Mouse (Mus musculus) forebrain, embryonic 10.5 days (tissue): Measurements from ENCODE around the gene Hoxb1. TPM values are rescaled to one million over a fixed set of nuclear protein-coding genes. Genes with fewer than 3 reads are reported as not detected.

Experiments used
- microRNA counts: library from miRNA; unstranded; fragments of <30 nt; microRNA quantifications from one replicate; lab custom pipeline; 2017
- microRNA-seq: library from miRNA; unstranded; fragments of <30 nt; microRNA quantifications from one replicate; pipeline ENCODE4, GENCODE M21; 2017
- polyA plus RNA-seq: library from polyadenylated mRNA; unstranded; fragments of >200 nt; fragmentation: Nextera tagmentation; extraction: Ambion mirVana; gene quantifications from 2 replicates; pipeline ENCODE4 v1.2.1, GENCODE M21; 2016

Gene Hoxb1
- polyA plus RNA-seq, 1 experiment from 2014 or later: not detected

MicroRNAs encoded within 50 kb of the gene (microRNA counts, 519-probe panel; counts per million panel counts)
- 341 counts per million, percentile 65 among the panel's probes with 10 or more counts for microRNA mmu-miR-10a (lab: Ali Mortazavi, UCI)

Small RNAs within 50 kb of the gene (microRNA-seq; reads per million reads assigned to microRNA genes)
- gene Mir10a: 142 reads per million, percentile 51 among the genes with 10 or more reads in this experiment

Other genes starting within 250 kb of the Hoxb1 start
- not detected in 2 replicates for gene Ttll6, start 232.0 kb upstream of the Hoxb1 start, polyA plus RNA-seq
- not detected in 2 replicates for gene Hoxb13, start 171.4 kb upstream of the Hoxb1 start, polyA plus RNA-seq
- gene Hoxb9, start 94.3 kb upstream of the Hoxb1 start, polyA plus RNA-seq: not detected in 2 replicates
- not detected in 2 replicates for gene Hoxb8, start 83.8 kb upstream of the Hoxb1 start, polyA plus RNA-seq
- not detected in 2 replicates for gene Hoxb7, start 79.1 kb upstream of the Hoxb1 start, polyA plus RNA-seq
- gene Hoxb6, start 73.3 kb upstream of the Hoxb1 start, polyA plus RNA-seq: not detected in 2 replicates
- gene Hoxb5, start 62.4 kb upstream of the Hoxb1 start, polyA plus RNA-seq: not detected in 2 replicates
- gene Hoxb4, start 47.5 kb upstream of the Hoxb1 start, polyA plus RNA-seq: not detected in 2 replicates
- gene Hoxb3, start 42.4 kb upstream of the Hoxb1 start, polyA plus RNA-seq: not detected in 2 replicates
- not detected in 2 replicates for gene Hoxb2, start 15.2 kb upstream of the Hoxb1 start, polyA plus RNA-seq
- gene Skap1, start 98.8 kb downstream of the Hoxb1 start, polyA plus RNA-seq: 1.7 and 2.2 TPM in 2 replicates